Mouse (Mus musculus) fibroblast of lung, adult 2 months (primary cell): ENCODE data around the gene Phf5a.
"Not testable (repeated sequence)": the region's sequence is repeated elsewhere in the genome, so short reads cannot be mapped to it uniquely, and the experiment has no call there.

Experiments used
- DNase-seq: peaks from one replicate; pipeline ENCODE4 v3.0.0-alpha.2; 2011; ENCODE audit warnings: low read depth

Phf5a gene

DNA sequence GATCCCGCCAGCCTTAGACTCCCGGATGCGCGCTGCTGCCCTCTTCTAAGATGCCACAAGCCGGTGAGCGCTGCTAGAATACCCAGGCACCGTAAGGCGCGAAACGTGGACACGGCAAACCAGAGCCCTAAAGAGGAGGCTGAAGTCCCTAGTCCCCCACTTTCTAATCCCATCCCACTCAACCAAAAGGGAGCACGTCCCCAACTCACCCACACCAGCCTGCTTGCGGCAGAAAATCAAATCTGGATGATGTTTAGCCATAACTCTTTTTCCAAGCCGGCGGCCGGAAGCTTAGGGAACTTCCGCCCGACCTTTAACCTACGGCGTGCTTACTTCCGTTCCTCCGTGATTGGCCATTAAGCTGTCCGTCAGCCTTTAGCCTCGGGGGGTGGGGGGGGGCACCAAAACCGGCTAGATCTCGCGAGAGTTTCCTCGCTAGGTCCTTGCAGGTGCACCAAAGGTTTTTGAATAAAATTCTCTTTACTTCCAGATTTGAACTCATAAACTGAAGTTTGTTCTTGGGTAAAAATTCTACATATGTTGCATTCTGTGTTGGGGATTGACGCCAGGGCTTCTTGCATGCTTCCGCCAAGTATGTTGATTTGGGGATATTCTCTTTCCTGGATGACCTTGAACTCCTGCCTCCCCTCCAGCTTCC, at the start of gene Phf5a:
Phf5a (minus strand) TSS at position 308 of the 658 bp plus-strand sequence.
- DNase-seq = peak; percentile 84

- no peak for DNase-seq
Measured at GRCm38 (mm10) chr15:81921255-81921654, 49.5 kb upstream of the Phf5a start.

DNA sequence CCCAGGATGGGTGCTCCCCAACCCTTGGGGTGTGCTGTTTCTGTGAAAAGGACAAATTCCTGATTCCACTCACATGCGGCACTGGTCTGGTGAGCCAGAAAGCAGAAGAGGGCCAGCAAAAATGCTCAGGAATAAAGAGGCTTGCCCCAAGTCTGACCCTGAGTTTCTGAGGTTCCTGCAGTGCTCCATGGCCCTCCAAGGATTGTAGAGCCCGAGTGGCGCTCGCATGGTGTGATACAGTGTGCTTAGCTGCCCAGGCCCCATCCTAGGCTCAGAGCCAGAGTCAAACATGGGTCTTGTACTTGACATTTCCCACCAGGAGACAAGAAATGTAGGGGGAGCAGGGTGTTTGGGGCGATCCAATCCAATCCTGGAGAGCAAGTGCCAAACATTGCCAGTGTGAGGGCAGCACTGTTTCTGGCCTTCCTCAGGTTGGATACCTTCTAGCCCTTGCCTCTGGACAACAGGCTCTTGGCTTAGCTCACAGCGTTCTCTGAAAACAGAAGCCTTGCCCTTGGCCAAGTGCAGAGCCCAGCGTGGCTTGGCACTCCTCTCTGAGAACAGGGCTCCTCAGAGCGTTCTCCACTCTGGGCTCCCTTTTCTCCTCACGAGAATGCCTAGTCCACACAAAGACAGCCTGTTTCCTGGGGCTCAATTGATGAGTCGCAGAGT, 49.0 kb upstream of the Phf5a start:
- peak; percentile 70 for DNase-seq

DNA sequence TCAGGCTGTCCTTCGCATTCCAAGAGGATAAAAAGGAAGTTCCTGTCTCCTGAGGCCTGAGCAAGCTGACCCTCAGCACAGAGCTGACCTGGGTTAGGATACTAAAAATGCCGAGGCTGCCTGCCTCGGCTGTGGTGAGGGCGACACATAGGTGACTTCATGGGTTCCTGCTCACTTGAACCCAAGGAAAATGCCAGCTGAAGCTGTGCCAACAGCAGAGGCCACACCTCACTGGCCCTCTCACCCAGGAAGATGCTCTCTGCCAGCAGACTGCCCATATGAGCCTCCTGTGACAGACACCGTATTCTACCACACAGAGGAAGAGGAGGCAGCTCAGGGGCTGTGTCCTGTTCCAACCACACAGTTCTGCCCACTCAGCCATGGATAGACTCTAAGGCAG, 47.4 kb upstream of the Phf5a start:
- DNase-seq = no peak

DNA sequence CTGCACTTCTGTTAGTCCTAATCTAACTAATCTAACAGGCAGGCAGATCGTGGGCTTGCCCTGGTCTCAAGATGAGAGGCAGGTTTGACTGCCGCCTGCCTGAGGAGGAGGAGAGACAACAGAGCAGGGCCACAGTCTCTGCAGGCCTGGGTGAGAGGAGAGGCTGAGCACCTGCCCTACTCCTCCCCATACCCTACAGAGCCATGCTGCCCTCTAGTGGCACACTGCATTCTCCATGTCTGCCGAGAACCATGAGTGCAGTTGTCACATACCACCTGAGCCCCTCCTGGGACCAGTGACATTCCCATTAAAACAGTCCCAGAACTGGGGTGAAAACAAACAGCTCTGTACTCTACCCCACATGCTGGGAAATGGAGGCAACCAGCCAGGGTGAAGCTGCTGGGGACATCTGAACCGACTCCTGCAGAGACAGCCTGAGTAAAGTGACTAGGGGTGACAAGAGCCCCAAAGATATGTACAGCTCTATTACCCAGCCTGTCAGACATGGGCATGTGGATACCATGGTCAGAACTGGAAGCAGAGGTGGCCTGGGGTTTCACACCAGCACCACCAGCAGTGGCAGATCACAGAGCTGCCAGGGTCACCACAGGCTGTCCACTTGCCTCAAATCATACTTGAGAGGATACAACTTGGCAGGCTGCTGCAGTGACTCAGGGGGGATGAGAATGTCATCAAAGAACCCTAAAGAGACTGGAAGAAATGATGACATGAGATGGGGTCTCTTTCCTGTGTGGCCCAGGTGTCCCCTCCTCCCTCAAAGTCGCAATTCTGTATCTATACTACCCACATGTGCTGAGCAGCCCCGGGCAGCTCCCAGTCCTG, 46.1 kb upstream of the Phf5a start:
- DNase-seq = no peak

DNA sequence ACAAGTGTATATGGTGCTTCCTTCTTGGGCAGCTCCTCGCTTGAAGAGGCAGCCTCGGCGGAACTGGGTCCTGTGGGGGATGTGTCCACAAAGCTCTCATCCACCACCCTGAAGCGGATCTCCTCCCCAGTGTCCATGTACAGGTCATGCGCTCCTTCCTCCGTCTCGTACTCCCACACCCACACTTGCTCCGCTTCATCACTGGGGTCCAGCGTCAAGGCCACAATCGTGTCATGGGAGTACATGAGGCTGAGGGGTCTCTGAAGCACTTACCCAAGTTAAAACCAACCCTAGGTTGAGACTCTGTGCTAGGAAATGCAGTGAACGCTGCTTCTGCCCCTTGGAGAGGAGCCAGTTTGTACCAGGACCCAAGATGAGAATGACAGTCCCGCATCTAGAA, 45.5 kb upstream of the Phf5a start:
- no peak for DNase-seq

DNA sequence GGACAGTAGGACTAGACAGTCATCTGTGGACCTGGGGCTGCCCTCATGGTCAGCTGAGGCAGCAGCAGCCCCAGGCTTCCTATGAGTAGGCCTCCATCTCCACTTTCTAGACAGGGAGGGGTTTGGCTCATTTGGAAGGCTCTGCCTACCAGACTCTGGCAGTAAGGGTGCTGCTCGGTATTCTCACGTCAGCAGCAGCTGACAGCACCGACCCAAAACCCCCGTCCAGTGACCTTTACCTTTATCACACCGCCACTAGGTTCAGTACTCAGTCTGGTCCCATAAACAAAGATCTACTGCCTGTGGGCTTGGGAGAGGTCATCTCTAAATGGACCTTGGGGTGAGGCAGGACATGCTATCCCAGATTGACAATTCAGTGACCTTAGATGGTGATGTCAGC, 44.0 kb upstream of the Phf5a start:
- DNase-seq = no peak

DNA sequence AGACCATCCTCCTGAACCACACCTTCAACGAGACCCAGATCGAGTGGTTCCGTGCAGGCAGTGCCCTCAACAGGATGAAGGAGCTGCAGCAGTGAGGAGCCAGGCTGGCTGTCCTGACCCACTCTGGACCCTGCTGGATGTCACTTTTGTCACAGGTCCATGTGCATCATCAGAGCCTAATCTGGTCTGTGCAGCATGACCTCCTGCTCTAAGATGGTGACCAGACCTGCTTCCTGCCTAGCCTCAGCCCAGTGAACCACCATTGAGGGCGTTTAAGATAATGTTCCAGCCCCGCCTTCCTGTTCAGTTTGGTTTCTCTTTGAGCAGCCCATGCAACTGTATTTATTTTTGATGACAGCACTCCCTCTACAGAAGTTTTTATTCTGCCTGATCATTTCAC, 43.0 kb upstream of the Phf5a start:
- DNase-seq = no peak

GRCm38 (mm10) chr15:81912498-81912897, 40.8 kb upstream of the Phf5a start:
- no peak for DNase-seq

DNA sequence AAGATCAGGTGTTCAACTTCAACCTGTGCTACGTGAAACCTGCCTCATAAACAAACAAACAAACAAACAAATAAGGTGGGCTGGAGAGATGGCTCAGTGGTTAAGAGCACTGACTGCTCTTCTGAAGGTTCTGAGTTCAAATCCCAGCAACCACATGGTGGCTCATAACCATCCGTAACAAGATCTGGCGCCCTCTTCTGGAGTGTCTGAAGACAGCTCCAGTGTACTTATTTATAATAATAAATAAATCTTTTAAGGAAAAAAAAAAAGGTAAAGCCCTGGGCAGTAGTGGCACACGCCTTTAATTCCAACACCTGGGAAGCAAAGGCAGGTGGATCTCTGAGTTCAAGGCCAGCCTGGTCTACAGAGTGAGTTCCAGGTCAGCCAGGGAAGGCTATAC, 37.1 kb upstream of the Phf5a start:
- not testable (repeated sequence) for DNase-seq

GRCm38 (mm10) chr15:81907953-81908352, 36.2 kb upstream of the Phf5a start:
- no peak for DNase-seq

GRCm38 (mm10) chr15:81904939-81905338, 33.2 kb upstream of the Phf5a start:
- DNase-seq = no peak

- no peak for DNase-seq
Measured at GRCm38 (mm10) chr15:81898751-81899150, 27.0 kb upstream of the Phf5a start.

DNA sequence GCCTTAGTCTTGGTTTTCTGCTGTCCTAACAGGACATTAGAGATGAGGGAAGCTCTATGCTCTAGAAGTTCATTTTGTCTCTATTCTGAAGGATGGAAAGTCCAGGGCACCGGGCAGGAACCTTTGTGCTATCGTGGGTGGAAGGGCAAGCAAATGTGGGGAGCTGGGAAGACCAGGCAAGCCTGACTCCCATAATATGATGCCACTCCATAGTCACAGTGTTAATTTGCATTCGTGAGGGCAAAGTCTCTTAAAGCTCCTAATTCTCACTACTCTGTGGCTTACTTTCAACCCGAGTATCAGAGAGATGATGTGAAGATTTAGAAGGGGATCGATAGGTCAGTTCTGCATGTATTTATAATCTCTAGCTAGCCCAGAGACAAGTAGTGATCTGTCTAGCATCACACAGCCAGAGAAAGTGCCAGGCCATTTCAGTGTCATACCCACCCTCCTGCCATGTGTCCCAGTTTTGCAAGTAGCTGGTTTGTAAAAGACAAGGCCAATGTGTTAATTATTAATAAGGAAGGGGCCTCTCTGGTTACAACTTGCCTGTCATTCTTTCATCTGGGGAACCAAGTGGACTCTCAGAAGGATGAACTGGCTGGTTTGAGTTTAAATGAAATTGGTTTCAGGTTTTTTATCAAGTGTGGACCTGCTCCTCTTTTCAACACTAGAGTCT, 26.0 kb upstream of the Phf5a start:
- no peak for DNase-seq

GRCm38 (mm10) chr15:81896407-81896806, 24.7 kb upstream of the Phf5a start:
- DNase-seq = no peak

GRCm38 (mm10) chr15:81894002-81894401, 22.3 kb upstream of the Phf5a start:
- DNase-seq = no peak

DNA sequence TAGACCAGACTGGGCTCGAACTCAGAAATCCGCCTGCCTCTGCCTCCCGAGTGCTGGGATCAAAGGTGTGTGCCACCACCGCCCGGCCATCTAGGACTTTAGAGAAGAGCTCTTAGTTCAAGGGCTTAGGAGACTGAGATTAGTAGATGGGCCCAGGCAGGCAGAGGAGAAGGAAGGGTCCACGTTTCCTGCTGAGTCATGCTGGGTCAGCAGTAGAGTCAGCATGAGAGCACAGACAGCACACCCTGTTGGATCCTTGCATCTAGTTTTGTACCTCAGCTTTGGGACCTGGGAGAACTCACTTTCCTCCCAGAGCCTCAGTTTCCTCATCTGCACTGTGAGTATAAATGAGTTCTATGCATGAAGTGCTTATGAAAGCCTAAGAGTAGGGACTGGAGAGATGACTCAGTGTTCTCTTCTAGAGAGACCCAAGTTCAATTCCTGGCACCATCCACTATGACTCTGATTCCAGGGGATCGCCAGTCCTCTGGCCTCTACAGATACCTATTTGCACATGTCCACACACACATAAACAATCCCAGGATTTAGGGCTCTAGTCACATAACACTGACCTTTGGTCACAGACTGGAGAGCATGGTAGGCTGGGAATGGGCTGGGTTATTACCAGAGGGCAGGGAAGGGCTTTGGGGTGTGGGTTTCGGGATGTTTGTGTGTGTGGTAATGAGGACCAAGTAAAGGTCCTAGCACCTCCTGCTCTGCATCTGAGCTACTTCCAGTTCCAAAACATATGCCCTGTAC, 20.3 kb upstream of the Phf5a start:
- DNase-seq = no peak

GRCm38 (mm10) chr15:81891140-81891802, 19.6 kb upstream of the Phf5a start:
- no peak for DNase-seq

- DNase-seq = no peak
Measured at GRCm38 (mm10) chr15:81889175-81889574, 17.5 kb upstream of the Phf5a start.

DNA sequence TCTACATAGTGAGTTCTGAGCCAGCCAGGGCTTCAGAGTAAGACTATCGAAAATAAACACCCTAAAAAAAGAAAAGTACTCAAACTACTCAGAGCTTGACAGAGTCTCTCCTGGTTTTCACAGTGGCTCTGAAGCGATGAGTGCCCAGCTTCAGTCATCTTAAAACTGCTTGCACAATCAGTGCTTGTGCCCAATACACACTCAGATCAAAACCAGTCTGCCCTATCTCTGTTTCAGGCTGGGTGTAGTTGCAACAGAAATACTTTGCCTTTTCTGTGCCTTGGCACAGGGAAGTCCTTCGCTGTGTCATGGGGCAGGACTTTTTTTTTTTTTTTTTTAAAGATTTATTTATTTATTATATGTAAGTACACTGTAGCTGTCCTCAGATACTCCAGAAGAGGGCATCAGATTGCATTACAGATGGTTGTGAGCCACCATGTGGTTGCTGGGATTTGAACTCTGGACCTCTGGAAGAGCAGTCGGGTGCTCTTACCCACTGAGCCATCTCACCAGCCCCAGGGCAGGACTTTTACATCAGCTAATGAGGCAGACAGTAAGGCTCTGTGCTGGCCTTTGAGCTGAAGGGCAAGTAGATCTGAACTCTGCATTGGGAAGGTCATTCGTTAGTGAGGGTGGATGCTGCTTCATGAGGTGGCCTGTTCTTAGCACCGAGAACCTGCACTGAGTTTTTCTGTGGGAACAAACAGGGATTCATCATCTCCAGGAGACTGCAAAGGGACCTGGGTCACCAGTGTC, 15.3 kb upstream of the Phf5a start:
- DNase-seq = no peak
